Mouse (Mus musculus) forebrain, embryonic 10.5 days (tissue): ENCODE data around the gene Rps26. TPM values are rescaled to one million over a fixed set of nuclear protein-coding genes. Genes with fewer than 3 reads are reported as not detected.

Source experiments
- DNase-seq: peaks from one replicate; pipeline ENCODE4 v3.0.0-alpha.2; 2017; ENCODE audit warnings: low spot score; ENCODE audit errors: extremely low spot score
- H3K27ac ChIP-seq: fragments of 300-500 bp; sonication (generic); 2 replicates; pipeline ENCODE4 v1.5.1; 2016; ENCODE audit warnings: mild to moderate bottlenecking
- H3K27me3 ChIP-seq: fragments of 300-500 bp; sonication (generic); 2 replicates; pipeline ENCODE4 v1.6.1; 2016; ENCODE audit warnings: mild to moderate bottlenecking; ENCODE audit not compliant: poor library complexity, severe bottlenecking
- H3K36me3 ChIP-seq: fragments of 300-500 bp; sonication (generic); replicated peaks from 2 replicates; pipeline ENCODE4 v1.6.1; 2016; ENCODE audit warnings: mild to moderate bottlenecking, moderate library complexity
- H3K4me1 ChIP-seq: fragments of 300-500 bp; sonication (generic); 2 replicates; pipeline ENCODE4 v1.6.1; 2016
- H3K4me3 ChIP-seq: fragments of 300-500 bp; sonication (generic); 2 replicates; pipeline ENCODE4 v1.5.1; 2016; ENCODE audit warnings: mild to moderate bottlenecking, moderate library complexity
- H3K9me3 ChIP-seq: fragments of 300-500 bp; sonication (generic); 2 replicates; pipeline ENCODE4 v1.6.1; 2016; ENCODE audit warnings: mild to moderate bottlenecking, moderate library complexity
- WGBS: fragments of 180-500 bp; shearing (Covaris S2); methylation state at CpG from one replicate; pipeline ENCODE4 v1.1.7; 2016; 5-methylcytosine and 5-hydroxymethylcytosine counted together
- polyA plus RNA-seq: library from polyadenylated mRNA; unstranded; fragments of >200 nt; fragmentation: Nextera tagmentation; extraction: Ambion mirVana; gene quantifications from 2 replicates; pipeline ENCODE4 v1.2.1, GENCODE M21; 2016

The Rps26 gene
- polyA plus RNA-seq, 1 experiment from 2014 or later, result 574 TPM

GRCm38 (mm10) chr10:128657844-128658243 is 31.3 kb upstream of the Rps26 start:
- H3K9me3 ChIP-seq, result no peaks in the 10 kb centered on the region
- H3K4me1 ChIP-seq, result peaks cover 15% of the 10 kb centered on the region
- no peak for DNase-seq
- WGBS, result 68% methylated on average over 9 of the region's 9 CpGs
- no peaks in the 10 kb centered on the region for H3K27me3 ChIP-seq
- H3K27ac ChIP-seq, result no peak overlapping the region
- H3K4me3 ChIP-seq, result no peak overlapping the region
- no peaks in the 10 kb centered on the region for H3K36me3 ChIP-seq

- Histone ChIP-seq H3K4me3 (no peak overlapping the region), H3K27me3 (no peaks in the 10 kb centered on the region), H3K27ac (no peak overlapping the region), H3K4me1 (peaks cover 15% of the 10 kb centered on the region), H3K9me3 (no peaks in the 10 kb centered on the region), H3K36me3 (no peaks in the 10 kb centered on the region)
- no peak for DNase-seq
- 95% methylated on average over 1 of the region's 1 CpGs for WGBS
Observed at GRCm38 (mm10) chr10:128656731-128657130, 30.2 kb upstream of the Rps26 start.

- DNase-seq, result no peak
- Histone ChIP-seq H3K27ac (no peak overlapping the region), H3K36me3 (no peaks in the 10 kb centered on the region), H3K27me3 (no peaks in the 10 kb centered on the region), H3K4me1 (peaks cover 15% of the 10 kb centered on the region), H3K4me3 (no peak overlapping the region), H3K9me3 (no peaks in the 10 kb centered on the region)
- 88% methylated on average over 3 of the region's 3 CpGs for WGBS
Observed at GRCm38 (mm10) chr10:128655254-128655653, 28.7 kb upstream of the Rps26 start.

DNA sequence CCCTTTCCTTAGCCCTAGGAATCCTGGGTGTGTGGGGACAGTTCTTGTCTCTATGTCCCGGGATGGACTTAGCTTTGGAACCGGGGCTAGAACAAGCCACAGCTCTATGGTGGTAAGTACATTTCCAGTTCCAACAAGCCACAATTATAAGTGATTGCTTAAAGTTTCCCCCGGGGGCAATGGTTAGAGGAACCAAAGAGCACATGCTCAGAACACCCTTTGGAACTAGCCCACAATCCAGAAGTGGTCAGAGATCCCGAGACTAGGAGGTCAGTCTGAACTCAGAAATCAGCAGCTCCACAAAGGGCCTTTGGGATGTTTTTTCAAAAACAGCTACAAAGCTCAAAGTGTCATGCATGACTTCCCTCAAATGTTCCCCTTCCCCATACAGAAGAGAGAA is 27.3 kb upstream of the Rps26 start:
- DNase-seq, result no peak

DNA sequence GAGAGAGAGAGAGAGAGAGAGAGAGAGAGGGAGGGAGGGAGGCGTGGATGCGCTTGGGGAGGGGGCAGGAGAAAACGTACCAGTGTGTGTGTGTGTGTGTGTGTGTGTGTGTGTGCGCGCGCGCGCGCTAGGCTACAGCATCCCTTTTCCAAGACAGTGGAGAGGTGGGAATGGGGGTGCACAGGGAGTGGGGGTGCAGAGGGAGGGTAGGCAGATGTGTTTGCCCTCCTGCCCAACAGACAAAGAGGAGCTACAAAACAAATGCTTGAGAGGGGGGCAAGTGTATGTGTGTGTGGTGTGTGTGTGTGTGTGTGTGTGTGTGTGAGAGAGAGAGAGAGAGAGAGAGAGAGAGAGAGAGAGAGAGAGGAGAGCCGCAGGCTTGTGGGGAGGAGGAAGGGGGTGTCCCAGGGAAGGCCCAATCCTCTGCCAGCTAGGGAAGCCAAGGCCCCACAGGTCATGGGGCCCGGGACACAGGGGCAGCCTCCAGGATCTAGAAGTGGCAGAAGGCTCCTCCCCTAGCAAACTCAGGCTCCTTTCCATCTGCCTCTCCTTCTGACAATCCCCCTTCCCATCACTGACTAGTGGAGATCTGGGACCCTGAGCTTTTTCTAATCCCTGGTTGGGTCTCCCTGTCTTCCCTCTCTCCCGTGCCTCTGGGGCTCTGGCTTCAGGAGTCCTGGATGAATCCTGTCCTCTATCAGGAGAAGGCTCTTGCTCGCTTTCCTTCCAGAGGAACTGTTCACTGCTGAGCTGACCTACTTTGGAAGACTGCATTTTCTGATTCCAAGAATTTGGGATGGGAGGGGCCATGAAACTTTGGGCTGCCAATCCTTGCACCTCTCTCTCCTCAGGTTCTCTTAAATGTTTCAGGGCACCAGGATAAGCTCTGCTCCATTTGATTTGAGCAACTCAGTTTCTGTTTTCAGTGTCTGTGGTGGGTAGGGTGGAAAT is 19.9 kb upstream of the Rps26 start:
- Histone ChIP-seq H3K27ac (peak overlapping the region; percentile 85), H3K4me1 (peaks cover 36% of the 10 kb centered on the region), H3K9me3 (no peaks in the 10 kb centered on the region), H3K4me3 (peak overlapping the region; percentile 68), H3K36me3 (peaks cover 10% of the 10 kb centered on the region), H3K27me3 (peaks cover 19% of the 10 kb centered on the region)
- peak; percentile 48 for DNase-seq
- WGBS, result 4% methylated on average over 13 of the region's 13 CpGs

More for the DNA sequence above, 27.3 kb upstream of the Rps26 start:
- H3K36me3 ChIP-seq, result no peaks in the 10 kb centered on the region
- H3K9me3 ChIP-seq, result no peaks in the 10 kb centered on the region
- H3K27me3 ChIP-seq, result no peaks in the 10 kb centered on the region
- H3K27ac ChIP-seq, result no peak overlapping the region
- WGBS, result 76% methylated on average over 4 of the region's 4 CpGs
- H3K4me1 ChIP-seq, result peaks cover 9% of the 10 kb centered on the region; the same call in 1 of the 2 replicates
- no peak overlapping the region for H3K4me3 ChIP-seq

GRCm38 (mm10) chr10:128645111-128646011 is 18.8 kb upstream of the Rps26 start, which contains the start of gene Ikzf4:
TSS of gene Ikzf4 (minus strand) at chr10:128645991.
- peaks cover 19% of the 10 kb centered on the region for H3K27me3 ChIP-seq
- H3K4me3 ChIP-seq, result peak within 1 kb of the TSS; percentile 68
- H3K4me1 ChIP-seq, result peaks cover 36% of the 10 kb centered on the region
- DNase-seq, result peak; percentile 58
- WGBS, result 4% methylated on average over 36 of the region's 36 CpGs
- H3K27ac ChIP-seq, result peak within 1 kb of the TSS; percentile 85
- H3K36me3 ChIP-seq, result peaks cover 21% of the 10 kb centered on the region
- H3K9me3 ChIP-seq, result no peaks in the 10 kb centered on the region

DNA sequence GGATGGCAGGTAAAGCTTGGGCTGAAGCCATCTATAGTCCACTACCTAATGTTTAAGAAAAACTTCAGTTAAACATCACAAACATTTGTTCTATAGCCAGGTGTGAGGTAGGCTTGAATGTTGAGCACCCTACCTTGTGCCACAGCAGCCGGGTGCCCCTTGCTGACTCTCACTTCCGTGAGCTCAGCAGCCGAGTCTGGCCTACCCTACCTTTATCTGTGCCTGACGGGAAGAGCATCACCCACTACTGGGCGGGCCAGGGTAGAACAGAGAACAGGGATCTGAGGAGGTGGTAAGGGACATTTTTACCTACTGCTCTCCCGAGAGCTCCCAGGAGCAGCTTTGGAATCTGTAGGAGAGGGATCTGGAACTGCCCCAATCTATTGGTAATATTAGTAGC is 16.2 kb upstream of the Rps26 start:
- Histone ChIP-seq H3K27ac (no peak overlapping the region), H3K4me1 (peaks cover 36% of the 10 kb centered on the region), H3K36me3 (peaks cover 37% of the 10 kb centered on the region), H3K27me3 (peaks cover 19% of the 10 kb centered on the region), H3K9me3 (no peaks in the 10 kb centered on the region), H3K4me3 (no peak overlapping the region)
- no peak for DNase-seq
- WGBS, result 83% methylated on average over 6 of the region's 6 CpGs

GRCm38 (mm10) chr10:128641871-128642270 is 15.3 kb upstream of the Rps26 start:
- peaks cover 40% of the 10 kb centered on the region for H3K36me3 ChIP-seq
- peaks cover 19% of the 10 kb centered on the region for H3K27me3 ChIP-seq
- H3K4me3 ChIP-seq, result no peak overlapping the region
- no peaks in the 10 kb centered on the region for H3K9me3 ChIP-seq
- peaks cover 39% of the 10 kb centered on the region for H3K4me1 ChIP-seq
- DNase-seq, result no peak
- WGBS, result 84% methylated on average over 7 of the region's 7 CpGs
- no peak overlapping the region for H3K27ac ChIP-seq

DNA sequence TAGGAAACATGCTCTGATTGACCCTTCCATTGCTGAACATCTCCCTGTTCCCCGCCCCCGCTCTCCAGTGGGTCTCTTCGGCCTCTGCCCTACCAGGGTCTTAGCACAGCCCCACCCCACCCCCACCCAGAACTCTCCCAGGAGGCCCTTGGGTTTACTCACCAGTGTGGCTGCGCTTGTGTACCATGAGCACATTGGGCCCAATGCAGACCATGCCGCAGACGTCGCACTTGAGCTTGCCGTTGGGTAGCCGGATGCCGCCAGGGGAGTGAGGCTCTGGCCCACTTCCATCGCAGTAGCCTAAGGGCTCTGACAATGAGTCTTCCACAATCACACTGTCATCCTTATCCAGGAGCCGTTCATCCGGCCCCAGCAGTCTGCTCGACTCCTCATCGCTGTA is 14.3 kb upstream of the Rps26 start:
- peaks cover 34% of the 10 kb centered on the region for H3K4me1 ChIP-seq
- WGBS, result 95% methylated on average over 15 of the region's 15 CpGs

GRCm38 (mm10) chr10:128639999-128640398 is 13.5 kb upstream of the Rps26 start:
- no peak overlapping the region for H3K4me3 ChIP-seq
- peaks cover 57% of the 10 kb centered on the region for H3K36me3 ChIP-seq
- no peak overlapping the region for H3K27ac ChIP-seq
- DNase-seq, result no peak
- H3K27me3 ChIP-seq, result peaks cover 20% of the 10 kb centered on the region
- no peaks in the 10 kb centered on the region for H3K9me3 ChIP-seq
- peaks cover 25% of the 10 kb centered on the region for H3K4me1 ChIP-seq
- WGBS, result 88% methylated on average over 14 of the region's 14 CpGs

More for the DNA sequence above, 14.3 kb upstream of the Rps26 start:
- no peaks in the 10 kb centered on the region for H3K9me3 ChIP-seq
- DNase-seq, result no peak
- H3K36me3 ChIP-seq, result peaks cover 48% of the 10 kb centered on the region
- H3K4me3 ChIP-seq, result no peak overlapping the region
- H3K27me3 ChIP-seq, result peaks cover 27% of the 10 kb centered on the region
- no peak overlapping the region for H3K27ac ChIP-seq

- peaks cover 68% of the 10 kb centered on the region for H3K36me3 ChIP-seq
- 8% methylated on average over 11 of the region's 11 CpGs for WGBS
- no peak for DNase-seq
- peaks cover 7% of the 10 kb centered on the region; the same call in 1 of the 2 replicates for H3K27me3 ChIP-seq
- H3K4me3 ChIP-seq, result peak overlapping the region; percentile 7; the same call in 1 of the 2 replicates
- H3K27ac ChIP-seq, result peak overlapping the region; percentile 36
- no peaks in the 10 kb centered on the region for H3K9me3 ChIP-seq
- peaks cover 16% of the 10 kb centered on the region for H3K4me1 ChIP-seq
Observed at GRCm38 (mm10) chr10:128637011-128637410, 10.5 kb upstream of the Rps26 start.

DNA sequence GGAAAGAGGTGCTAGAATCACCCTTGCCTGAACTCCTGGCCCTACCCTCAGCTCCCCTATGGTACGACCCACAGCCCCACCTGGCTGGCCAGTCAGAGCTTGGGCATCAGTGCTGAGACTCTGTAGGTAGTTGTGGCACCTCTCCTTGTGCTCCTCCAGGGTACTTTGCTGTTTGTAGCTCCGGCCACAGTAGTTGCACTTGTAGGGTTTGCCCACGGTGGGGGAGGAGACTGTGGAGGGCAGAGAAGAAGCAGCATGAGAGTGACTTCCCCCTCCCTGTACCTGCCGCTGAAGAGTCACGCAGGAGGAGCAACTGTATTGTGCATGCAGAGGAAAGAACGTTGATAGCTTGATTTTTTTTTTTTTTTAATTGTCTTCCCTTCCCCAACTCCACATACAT is 10.0 kb upstream of the Rps26 start:
- no peak for DNase-seq
- peak overlapping the region; percentile 36; the same call in 1 of the 2 replicates for H3K27ac ChIP-seq
- H3K36me3 ChIP-seq, result peaks cover 64% of the 10 kb centered on the region
- WGBS, result 48% methylated on average over 6 of the region's 6 CpGs
- peaks cover 13% of the 10 kb centered on the region for H3K4me1 ChIP-seq
- peaks cover 7% of the 10 kb centered on the region; the same call in 1 of the 2 replicates for H3K27me3 ChIP-seq
- H3K4me3 ChIP-seq, result 0 out of 2 replicates have a peak overlapping the region, but pooled peaks have one; percentile 7
- H3K9me3 ChIP-seq, result no peaks in the 10 kb centered on the region
